Mouse (Mus musculus) bone marrow macrophage, adult 2 months (primary cell): ENCODE measurements around the gene Gata5.

Experiments used
- CTCF ChIP-seq: IDR thresholded peaks from 2 replicates; pipeline ENCODE4 v1.5.1; 2012; ENCODE audit warnings: low read depth, mild to moderate bottlenecking, low read length, moderate library complexity
- POLR2A ChIP-seq: IDR thresholded peaks from 2 replicates; pipeline ENCODE4 v1.6.1; 2012; ENCODE audit warnings: mild to moderate bottlenecking, low read depth, low read length, borderline replicate concordance

DNA sequence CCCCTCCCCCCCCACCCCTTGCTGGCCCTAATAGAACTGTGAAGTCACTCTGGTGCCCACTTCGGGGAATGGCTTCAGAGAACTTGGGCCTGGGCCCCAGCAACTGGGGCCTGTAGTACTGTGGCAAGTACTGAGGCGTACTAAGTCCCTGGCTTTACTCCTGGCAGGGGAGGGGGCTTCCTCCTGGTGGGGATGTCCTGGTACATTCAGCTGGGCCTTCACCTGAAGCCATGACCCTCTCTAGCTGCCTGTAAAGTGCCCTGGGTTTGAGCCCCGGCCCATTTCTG is 28.9 kb upstream of the Gata5 start:
- TF ChIP-seq CTCF (no peak), POLR2A (no peak)
